Mouse (Mus musculus): ENCODE data around the gene Rab6b. TPM values are rescaled to one million over a fixed set of nuclear protein-coding genes. Genes with fewer than 3 reads are reported as not detected.
A peak's percentile ranks its signal among the peaks of the same experiment; 100 is the strongest.

The Rab6b gene
- total RNA-seq, 2 experiments from 2014 or later = 0.38 to 1.8 TPM

DNA sequence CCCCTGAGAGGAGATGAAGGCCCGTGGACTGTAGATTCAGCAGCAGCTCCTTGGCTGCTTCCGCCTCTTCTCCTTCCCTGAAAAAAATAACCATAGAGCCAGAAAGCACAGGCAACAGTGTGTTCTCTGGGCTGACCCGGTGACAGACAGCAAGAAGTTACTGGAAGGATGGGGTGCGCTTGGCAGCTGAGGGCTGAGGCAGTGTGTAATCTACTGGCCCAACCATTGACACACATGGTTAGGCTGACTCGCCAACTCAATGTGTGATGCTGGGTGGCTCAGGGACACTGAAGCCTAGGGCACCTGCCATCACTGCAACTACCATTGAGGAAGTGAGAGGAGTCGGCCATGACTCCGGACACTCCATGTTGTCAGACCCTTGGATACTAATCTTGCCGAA is 70.3 kb downstream of the Rab6b start:
- no peak for ATAC-seq (replicated peaks; ENCODE audit: low FRiP score, low TSS enrichment, poor library complexity, severe bottlenecking)

DNA sequence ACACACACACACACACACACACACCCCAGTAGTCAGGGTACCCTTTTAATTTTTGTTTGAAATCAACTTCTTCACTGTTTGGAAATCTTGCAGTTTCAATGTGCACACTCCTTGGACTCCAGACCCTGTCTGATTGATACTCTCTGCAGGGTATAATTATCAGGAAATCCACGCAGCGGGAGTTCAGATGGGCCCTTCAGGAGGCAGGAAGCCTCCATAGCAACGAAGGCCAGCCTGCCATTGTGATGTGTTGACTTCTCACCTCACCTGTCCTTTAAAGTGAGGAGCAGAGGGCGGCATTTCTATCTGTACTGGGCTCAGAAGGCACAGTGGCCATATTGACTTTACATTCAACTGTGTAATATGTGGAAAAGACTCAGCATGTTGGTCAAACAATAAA is 73.3 kb downstream of the Rab6b start:
- no peak for ATAC-seq (replicated peaks; ENCODE audit: low FRiP score, low TSS enrichment, poor library complexity, severe bottlenecking)

DNA sequence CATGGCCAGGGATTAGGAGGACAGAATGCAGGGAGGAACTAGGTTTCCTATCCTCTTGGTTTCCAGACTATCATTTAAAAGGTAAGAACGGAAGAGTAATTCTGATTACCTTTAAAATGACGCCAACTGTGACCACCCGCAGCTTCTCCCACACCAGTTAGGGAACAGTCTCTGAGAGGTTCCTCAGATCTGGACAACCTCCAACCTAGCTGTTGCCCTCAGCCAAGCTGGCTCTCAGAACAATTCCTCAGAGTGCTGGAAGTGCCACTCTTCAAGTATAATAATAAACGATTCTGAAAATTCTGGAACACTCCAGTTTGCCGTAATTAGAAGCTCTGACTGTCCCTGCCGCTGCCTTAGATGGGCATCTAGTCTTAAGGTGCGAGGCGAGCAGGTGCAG is 74.4 kb downstream of the Rab6b start:
- ATAC-seq (replicated peaks; ENCODE audit: low FRiP score, low TSS enrichment, poor library complexity, severe bottlenecking) = no peak

DNA sequence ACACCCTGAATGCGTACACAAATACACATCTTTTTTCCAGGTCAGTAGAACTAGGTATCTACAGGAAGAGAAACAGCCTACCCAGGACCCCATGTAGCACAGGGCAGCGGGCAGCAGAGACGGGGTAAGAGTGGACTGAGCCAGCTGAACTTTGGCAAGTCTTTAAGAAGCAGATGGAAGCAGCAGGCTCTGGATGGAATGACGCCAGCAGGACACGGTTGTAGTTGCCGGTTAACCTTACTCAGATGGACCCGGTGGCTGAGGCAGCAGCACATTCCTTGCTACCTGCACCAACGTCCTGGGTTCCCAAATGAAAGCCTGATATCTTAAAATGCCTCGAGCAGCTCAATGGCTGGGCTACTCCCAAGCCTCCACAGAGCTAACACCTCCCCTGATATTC is 75.2 kb downstream of the Rab6b start:
- ATAC-seq (replicated peaks; ENCODE audit: low FRiP score, low TSS enrichment, poor library complexity, severe bottlenecking) = no peak

DNA sequence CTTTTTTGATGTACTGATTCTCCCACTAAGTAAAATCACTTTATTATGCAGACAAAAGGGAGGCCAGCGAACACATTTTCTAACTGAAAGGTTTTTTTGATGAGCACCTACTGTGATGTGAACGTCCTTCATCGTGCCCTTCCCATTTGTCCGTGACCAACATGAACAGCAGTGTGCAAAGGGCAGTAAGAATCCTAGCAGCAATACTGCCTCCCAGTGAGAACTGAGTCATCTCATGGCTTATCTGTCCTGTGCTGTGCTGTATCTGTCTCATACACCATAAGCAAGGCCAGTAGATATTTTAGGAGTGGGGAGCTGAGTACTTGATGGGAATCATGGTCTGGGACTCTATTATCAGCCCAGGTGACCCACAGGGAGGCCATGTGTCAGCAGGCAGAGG is 76.8 kb downstream of the Rab6b start:
- ATAC-seq (replicated peaks; ENCODE audit: low FRiP score, low TSS enrichment, poor library complexity, severe bottlenecking) = no peak

DNA sequence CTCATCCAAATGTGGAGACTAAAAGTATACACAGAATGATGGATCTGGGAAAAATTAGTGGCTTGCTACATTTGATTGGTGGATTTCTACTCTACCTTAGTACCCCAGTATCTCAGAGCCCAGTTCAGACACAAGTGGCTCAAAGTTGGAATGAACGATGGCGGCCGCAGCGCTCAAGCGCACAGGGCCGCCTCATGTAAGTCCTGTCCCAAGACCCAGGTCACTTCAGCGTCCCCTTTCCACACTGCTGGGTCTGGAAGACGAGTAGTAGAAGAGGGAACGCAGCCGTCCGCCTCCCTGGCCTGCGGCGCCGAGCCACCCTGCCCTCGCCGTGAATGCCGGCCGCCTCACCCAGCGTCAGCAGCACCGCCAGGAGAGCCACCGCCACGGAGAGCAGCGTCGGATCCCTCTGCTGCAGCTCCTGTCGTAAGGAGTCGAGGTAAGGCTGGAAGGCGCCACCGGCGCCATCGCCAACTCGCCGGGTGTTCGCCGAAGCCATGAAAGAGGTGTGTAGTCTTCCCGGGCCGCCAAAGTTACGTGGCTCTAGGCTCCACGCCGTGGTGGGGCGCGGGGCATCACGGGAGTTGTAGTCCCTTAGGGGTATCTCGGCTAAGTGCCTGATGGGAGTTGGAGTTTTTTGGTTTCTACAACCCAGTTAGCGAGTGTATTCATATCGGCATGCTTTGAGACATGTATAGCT is 90.1 kb downstream of the Rab6b start, which contains the start of gene Srprb:
TSS of gene Srprb (minus strand) at position 577 of the 700 bp plus-strand sequence.
- peak; percentile 99 for ATAC-seq (replicated peaks; ENCODE audit: low FRiP score, low TSS enrichment, poor library complexity, severe bottlenecking)

DNA sequence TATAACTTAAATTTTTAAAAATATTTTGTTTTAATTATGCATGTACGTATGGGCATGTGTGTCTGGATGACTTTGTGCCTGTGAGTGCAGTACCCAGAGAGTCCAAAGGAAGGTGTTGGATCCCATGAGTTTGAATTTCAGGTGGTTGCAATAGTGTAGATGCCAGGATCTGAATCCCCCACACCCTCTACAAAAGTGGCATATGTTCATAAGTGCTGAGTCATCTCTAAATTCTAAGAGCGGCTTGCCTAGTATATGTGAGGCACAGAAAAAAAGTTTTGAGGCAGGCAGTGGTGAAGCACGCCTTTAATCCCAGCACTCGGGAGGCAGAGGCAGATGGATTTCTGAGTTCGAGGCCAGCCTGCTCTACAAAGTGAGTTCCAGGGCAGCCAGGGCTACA is 94.2 kb downstream of the Rab6b start:
- ATAC-seq (replicated peaks; ENCODE audit: low FRiP score, low TSS enrichment, poor library complexity, severe bottlenecking) = no peak

DNA sequence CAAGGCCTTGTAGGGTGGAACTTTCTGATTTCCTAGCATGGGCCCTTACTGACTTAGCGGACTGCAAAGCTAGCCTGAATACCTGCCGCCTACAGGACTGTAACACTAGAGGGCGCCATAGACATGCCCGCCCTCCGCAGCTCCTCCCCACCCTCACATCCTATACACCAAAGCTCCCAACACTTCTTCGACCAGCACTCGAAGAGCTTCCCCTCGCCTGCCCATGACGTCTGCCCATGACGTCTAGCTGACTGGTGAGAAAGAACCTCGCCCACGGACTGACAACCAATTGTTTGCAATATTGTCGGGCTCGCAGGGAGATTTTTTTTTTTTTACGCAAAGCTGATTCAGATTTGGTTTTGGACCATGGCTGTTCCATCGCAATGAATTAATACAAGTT is 96.3 kb downstream of the Rab6b start:
- peak; percentile 98 for ATAC-seq (replicated peaks; ENCODE audit: low FRiP score, low TSS enrichment, poor library complexity, severe bottlenecking)

DNA sequence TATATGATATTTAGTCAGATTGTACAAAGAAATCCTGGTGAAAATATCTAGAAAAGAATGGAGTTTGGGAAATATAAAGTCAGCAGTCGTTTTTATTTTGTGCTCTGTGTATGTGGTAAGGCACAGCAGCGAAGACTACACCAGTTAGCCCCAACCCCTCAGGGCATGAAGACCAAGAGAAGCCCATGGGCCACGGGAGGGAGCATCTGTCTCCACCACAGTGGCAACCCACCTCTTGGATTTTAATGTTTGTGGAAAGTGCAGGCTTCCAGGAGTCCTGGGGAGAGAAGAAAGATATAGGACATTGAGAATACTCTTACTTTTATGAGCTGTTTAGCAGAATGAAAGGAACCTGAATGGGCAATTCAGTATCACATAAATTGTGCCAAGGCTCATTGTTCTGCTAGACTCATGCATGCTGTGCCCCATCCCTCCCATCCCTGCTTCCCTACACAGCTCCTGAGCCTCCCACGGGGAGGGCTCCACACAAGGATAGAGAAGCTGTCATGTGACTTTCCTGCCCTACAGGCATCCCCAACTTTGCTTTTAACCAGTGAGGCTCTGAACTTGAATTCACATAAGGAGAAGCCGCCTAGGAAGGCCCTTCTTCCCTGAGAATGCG is 97.3 kb downstream of the Rab6b start:
- ATAC-seq (replicated peaks; ENCODE audit: low FRiP score, low TSS enrichment, poor library complexity, severe bottlenecking) = no peak

DNA sequence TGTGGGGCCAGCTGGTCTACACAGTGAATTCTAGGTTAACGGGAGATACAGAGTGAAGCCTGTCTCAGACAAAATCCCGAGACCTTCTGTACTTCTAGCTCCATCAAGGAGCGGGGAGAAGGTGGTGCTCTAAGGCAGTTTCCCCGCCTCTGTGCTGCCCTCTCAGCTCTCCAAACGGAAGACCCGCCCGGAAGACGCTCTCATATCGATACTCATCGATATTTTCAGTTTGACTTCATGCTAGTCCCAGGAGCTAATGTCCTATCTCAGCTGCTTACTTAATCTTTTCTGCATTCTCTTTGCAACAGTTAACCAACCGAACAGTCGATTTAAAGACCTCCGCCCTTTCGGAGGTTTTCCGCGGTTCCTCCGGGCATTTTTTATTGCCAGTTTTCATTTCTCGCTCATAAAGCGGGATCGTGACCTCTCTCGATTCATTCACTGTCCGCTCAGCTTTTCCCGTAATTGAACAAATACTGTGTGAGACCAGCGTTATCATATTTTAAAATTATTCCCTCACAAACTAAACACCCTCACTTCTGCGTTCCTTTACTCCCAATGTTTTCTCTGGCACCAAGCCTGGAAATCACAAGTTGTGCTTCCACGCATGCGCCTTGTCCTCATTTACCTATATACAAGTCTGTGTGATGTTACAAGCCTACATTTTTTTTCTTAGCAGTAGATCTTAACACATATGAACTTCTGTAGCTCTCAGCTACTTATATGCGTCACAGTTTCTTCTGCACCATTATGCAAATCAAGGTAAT is 101.2 kb downstream of the Rab6b start:
- no peak for ATAC-seq (replicated peaks; ENCODE audit: low FRiP score, low TSS enrichment, poor library complexity, severe bottlenecking)

DNA sequence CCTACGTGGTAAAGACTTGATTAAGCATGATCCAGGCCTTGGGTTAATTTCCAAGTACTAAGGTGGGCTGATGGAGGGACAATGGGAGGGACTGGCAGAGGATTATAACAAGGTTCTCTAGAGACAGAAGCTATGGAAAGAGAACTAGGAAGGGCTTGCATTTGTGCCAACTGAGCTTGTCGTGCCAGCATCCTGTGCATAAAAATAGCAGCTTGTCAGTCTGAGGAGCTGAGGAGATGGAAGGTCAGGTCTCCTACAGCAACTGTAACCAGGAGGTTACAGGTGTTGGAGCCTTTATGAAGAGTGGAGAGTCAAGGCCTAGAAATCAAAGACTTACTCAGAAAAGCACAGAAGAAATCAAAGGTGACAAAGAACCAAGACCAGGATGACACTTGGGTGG is 102.0 kb downstream of the Rab6b start:
- no peak for ATAC-seq (replicated peaks; ENCODE audit: low FRiP score, low TSS enrichment, poor library complexity, severe bottlenecking)

DNA sequence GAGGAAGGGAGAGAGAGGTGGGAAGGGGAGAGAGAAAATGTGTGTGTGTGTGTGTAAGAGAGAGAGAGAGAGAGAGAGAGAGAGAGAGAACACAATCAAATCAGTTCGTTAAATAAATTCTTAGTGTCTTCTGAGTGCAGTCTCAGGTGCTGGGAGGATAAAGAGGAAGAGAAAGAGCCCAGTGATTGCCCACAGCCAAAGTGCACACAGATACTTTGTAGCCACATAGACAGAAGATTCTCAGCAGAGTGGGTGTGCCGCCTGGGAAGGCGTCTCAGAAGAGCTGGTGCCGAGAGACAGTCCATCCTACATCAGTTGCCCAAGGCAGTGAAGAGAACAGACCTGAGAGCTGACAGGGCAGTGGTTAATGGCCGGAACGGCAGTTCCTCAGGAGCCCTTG is 102.7 kb downstream of the Rab6b start:
- no peak for ATAC-seq (replicated peaks; ENCODE audit: low FRiP score, low TSS enrichment, poor library complexity, severe bottlenecking)

DNA sequence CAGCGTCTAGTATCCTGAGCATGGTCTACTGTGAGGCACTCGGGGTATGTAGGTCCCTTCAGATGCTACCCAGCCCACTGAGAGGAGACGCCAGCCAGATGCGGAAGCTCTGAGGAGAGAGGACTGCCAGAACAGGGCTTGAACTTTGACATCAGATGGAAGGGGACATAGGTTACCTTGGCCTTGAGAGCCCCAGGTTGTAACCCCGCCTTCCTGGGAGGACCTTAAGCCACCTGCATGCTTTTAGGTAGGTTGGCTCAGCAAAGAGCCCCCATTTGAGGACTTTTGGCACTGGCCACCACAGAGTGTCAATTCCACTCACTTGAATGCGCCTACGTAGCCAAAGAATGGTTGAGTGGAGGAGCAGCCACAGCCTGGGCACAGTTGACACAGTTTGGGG is 113.1 kb downstream of the Rab6b start:
- no peak for ATAC-seq (replicated peaks; ENCODE audit: low FRiP score, low TSS enrichment, poor library complexity, severe bottlenecking)

DNA sequence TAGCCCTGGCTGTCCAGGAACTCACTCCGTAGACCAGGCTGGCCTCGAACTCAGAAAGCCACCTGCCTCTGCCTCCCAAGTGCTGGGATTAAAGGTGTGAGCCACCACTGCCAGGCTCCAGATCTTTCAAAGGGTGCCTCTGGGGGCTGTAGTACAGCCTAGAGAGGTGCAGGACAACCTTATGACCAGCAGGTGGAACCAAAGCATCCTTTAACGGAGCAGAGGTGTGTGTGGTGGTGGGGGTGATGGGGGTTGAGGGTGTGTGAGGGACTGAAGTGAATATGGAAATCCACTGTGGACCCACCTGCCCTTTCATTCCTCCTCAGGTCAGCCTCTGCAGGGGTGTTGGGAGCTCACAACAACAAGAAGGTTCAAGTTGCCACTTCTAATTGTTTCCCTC is 113.9 kb downstream of the Rab6b start:
- peak; percentile 87 for ATAC-seq (replicated peaks; ENCODE audit: low FRiP score, low TSS enrichment, poor library complexity, severe bottlenecking)

DNA sequence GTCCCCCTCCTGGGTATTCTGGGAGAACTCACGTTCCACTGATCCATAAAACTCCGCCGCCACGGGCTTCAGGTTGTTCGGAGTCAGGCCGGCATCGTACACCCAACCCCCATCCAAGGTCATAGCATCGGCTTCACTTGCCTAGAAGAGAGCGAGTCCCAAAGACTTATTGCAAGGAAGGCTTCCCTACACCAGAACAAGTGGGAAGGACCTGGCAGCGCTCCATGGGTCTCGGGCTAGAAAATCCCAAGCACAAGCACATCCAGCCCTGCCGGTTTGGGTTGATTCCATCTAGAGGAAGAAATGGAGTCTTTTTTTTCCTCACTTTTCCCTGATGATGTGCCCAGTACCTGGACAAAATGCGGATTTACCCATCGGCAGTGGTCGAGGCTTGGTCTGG is 115.2 kb downstream of the Rab6b start:
- ATAC-seq (replicated peaks; ENCODE audit: low FRiP score, low TSS enrichment, poor library complexity, severe bottlenecking) = no peak

DNA sequence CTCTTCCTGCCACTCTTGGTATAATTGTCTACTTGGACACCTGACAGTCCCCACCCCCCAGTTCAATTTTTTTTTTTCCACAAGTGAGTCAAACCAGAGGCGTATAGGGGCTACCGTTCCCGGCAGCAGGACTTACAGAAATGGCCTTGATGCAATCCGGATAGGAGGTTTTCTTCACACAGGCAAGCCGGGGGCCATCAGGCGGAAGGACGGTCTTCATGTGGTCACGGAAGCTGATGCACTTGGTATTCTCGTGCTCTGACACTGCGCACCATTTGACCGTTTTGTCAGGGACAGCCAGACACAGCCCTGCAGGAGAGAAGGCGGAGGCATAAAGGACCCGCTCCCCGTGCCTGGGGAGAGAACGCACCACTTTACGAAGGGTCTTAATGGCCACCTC is 116.2 kb downstream of the Rab6b start:
- no peak for ATAC-seq (replicated peaks; ENCODE audit: low FRiP score, low TSS enrichment, poor library complexity, severe bottlenecking)

DNA sequence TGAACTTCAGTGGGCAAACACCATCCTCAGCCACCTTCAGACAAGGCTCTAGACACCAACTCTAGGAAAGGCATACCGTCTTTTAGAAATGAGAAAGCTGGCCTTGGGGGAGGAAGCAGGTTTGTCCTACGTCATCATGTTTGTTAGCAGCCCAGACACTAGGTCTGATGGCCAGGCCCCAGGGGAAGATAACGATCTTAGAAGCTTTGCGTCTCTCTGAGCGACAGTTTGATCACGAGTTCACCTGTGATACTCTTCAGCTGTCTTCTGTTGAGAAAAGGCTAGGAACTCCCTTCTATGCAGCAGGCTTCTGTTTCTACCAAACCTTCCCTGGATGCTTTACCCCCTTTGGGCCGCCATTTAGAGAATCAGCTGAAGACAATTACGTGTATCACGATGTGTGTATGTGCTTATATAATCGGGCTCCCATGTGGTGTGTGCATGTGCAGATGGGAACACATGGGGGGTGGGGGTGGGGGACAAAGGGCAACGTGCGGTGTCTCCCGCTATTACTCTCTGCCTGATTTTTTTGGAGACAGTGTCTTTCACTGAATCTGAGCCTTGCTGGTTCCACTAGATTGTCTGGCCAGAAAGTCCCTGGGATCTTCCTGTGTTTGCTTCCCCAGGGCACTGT is 116.9 kb downstream of the Rab6b start:
- ATAC-seq (replicated peaks; ENCODE audit: low FRiP score, low TSS enrichment, poor library complexity, severe bottlenecking) = no peak

DNA sequence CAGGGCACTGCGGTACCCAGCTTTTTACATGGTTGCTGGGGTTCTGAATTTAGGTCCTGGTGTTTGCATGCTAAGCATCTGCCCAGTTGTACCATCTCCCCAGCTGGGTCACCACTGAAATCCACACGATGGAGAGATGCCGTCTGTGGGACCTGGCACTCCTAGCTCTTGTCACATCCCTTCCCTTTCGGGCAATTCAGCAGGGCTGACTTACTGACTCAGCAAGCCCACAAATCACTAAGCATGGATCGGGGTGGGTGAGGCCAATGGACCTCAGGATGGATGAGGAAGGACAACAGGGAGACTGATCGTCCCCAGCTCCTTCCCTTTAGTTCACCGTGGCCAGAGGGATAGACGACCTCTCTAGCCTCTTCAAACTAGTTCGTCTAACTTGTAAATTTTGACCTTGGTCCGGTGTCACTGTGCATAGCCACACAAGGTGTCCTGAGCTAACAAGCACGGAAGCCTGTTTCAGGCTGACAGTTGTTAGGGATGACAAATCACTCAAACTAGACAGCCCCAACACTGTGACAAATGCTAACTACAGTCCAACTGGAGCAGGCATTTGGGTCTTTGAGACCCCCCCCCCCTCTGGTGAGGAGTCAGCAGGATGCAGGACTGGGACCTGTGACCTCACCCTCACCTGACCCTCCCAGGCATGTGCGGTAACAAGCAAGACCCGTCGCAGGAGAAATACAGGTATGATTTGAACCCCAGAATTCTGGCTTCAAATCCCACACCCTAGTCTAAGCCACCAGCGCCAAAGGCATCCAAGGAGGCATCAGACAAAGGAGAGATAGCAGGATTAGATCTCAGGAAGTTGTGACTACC is 117.7 kb downstream of the Rab6b start:
- no peak for ATAC-seq (replicated peaks; ENCODE audit: low FRiP score, low TSS enrichment, poor library complexity, severe bottlenecking)

DNA sequence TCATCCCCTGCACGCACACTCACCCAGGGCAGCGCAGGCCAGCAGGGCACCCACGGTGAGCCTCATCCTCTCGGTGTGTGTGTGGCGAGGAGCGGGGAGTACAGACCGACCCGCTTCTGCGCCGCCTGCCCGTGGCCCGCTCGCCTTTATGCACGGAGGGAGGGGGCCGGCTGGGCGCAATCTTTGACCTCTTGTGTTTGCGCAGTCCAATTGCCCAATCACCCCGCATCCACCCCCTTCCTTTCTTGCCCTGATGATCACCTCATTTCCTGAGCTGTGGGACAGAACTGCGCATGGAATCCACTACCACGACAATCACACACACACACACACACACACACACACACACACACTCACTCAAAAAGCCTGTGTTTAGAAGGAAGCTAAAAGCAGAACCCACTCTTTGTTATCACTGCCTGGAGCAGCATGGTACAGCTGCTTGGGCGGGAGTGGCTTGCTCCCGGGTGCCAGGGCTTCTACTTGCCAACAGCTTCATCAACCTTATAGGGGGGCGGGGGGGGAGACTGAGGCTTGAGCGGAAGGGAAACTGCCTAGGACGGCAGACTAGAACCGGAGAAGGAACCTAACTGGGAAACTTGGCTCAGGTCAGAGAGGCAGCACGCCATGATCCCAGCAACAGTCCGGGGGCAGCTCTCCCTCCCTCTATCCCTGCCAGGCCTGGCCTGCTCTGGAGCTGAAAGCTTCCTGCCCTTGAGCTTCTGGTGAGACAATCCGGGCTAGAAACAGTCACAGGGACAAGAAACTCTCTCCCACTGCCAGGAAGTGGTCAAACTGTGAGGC is 118.8 kb downstream of the Rab6b start, which contains the start of the genes Gm20425 and Trf:
TSS of gene Gm20425 (minus strand) at position 157 of the 801 bp plus-strand sequence.
TSS of gene Trf (minus strand) at position 294 of the 801 bp plus-strand sequence.
- ATAC-seq (replicated peaks; ENCODE audit: low FRiP score, low TSS enrichment, poor library complexity, severe bottlenecking) = peak; percentile 40
